Mouse (Mus musculus): ENCODE results near the gene Tmbim6.

- TF ChIP-seq CTCF (IDR thresholded peaks at IDR 0.05; ENCODE audit: control insufficient read depth, insufficient read depth, insufficient read length): no peak
- TF ChIP-seq CEBPB (IDR thresholded peaks at IDR 0.05; ENCODE audit: low read depth): no peak
- no peak for TF ChIP-seq MYOG (IDR thresholded peaks at IDR 0.05; ENCODE audit: control insufficient read depth, extremely low read depth, insufficient read length)
- TF ChIP-seq USF1 (IDR thresholded peaks at IDR 0.05; ENCODE audit: low read depth): no peak
- no peak for TF ChIP-seq MYOD1 (IDR thresholded peaks at IDR 0.05; ENCODE audit: control insufficient read depth, insufficient read length, low read depth)
- TF ChIP-seq MAX (IDR thresholded peaks at IDR 0.05): no peak
Measured at GRCm38 (mm10) chr15:99364921-99365320, 27.8 kb upstream of the Tmbim6 start.
